Mouse (Mus musculus) C2C12 (cell line): ENCODE measurements around the gene Tubg1. TPM values are rescaled to one million over a fixed set of nuclear protein-coding genes. Genes with fewer than 3 reads are reported as not detected.

Experiments
- H3K27me3 ChIP-seq: one replicate; pipeline ENCODE4 v1.6.1; 2011; ENCODE audit not compliant: control insufficient read depth, insufficient read depth, insufficient read length
- H3K36me3 ChIP-seq: one replicate; pipeline ENCODE4 v1.6.1; 2011; ENCODE audit not compliant: control insufficient read depth, insufficient read depth
- H3K4me3 ChIP-seq: one replicate; pipeline ENCODE4 v1.5.1; 2011; ENCODE audit warnings: mild to moderate bottlenecking, control low read depth; ENCODE audit not compliant: poor library complexity, insufficient read depth, severe bottlenecking
- H3K79me2 ChIP-seq: one replicate; pipeline ENCODE4 v1.6.1; 2011; ENCODE audit not compliant: control insufficient read depth, insufficient read depth
- H3K79me3 ChIP-seq: one replicate; pipeline ENCODE4 v1.6.1; 2011; ENCODE audit warnings: low read depth, control low read depth
- H3ac ChIP-seq: one replicate; pipeline ENCODE3; 2011; ENCODE audit warnings: low read depth; ENCODE audit not compliant: control insufficient read depth, insufficient read length
- CEBPB ChIP-seq: IDR thresholded peaks from one replicate; pipeline ENCODE4 v1.6.1; 2011; ENCODE audit warnings: low read depth, mild to moderate bottlenecking, control low read depth, moderate library complexity
- CTCF ChIP-seq: IDR thresholded peaks from one replicate; pipeline ENCODE4 v1.5.1; 2011; ENCODE audit not compliant: control insufficient read depth, insufficient read depth, insufficient read length
- FOSL1 ChIP-seq: IDR thresholded peaks from one replicate; pipeline ENCODE4 v1.8.0; 2011; ENCODE audit warnings: mild to moderate bottlenecking, low read length; ENCODE audit not compliant: poor library complexity, insufficient read depth, severe bottlenecking
- MAX ChIP-seq: IDR thresholded peaks from one replicate; pipeline ENCODE4 v1.6.1; 2011; ENCODE audit warnings: mild to moderate bottlenecking, control low read depth
- MYOD1 ChIP-seq: IDR thresholded peaks from one replicate; pipeline ENCODE4 v1.6.1; 2011; ENCODE audit warnings: low read depth; ENCODE audit not compliant: control insufficient read depth, insufficient read length
- MYOG ChIP-seq: IDR thresholded peaks from one replicate; pipeline ENCODE4 v1.6.1; 2011; ENCODE audit not compliant: control insufficient read depth, insufficient read length; ENCODE audit errors: extremely low read depth
- USF1 ChIP-seq: IDR thresholded peaks from one replicate; pipeline ENCODE4 v1.6.1; 2011; ENCODE audit warnings: low read depth, mild to moderate bottlenecking, control low read depth, moderate library complexity
- polyA plus RNA-seq: library from polyadenylated mRNA; unstranded; fragments of >200 nt; fragmentation: generic; extraction: Trizol; gene quantifications from one replicate; pipeline ENCODE4 v1.2.1, GENCODE M21; 2012; ENCODE audit warnings: missing spikeins

Tubg1 gene
- polyA plus RNA-seq, 1 experiment: 115 TPM

DNA sequence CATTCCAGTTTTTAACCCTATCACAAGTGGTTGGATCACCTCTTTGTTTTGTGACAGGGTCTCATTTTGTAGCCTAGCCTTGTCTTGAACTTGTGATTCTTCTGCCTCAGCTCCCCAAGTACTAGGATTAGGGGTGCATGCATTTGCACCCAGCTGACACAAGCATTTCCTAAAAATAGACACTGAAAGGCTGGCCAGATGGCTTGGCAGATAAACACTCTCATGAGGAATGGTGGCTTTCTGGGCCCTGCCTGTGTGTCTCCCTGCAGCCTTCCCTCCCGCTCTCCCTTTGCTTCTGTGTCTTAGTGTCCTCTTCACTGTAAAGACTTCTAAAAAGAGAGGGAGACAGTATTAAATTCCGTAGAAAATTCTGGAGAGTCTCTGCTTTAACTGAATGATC lies 11.4 kb downstream of the Tubg1 start:
- Histone ChIP-seq H3ac (no peak overlapping the region), H3K4me3 (no peak overlapping the region), H3K27me3 (no peaks in the 10 kb centered on the region), H3K36me3 (peaks cover 7% of the 10 kb centered on the region), H3K79me2 (no peaks in the 10 kb centered on the region), H3K79me3 (no peaks in the 10 kb centered on the region)
- TF ChIP-seq CTCF: no peak

DNA sequence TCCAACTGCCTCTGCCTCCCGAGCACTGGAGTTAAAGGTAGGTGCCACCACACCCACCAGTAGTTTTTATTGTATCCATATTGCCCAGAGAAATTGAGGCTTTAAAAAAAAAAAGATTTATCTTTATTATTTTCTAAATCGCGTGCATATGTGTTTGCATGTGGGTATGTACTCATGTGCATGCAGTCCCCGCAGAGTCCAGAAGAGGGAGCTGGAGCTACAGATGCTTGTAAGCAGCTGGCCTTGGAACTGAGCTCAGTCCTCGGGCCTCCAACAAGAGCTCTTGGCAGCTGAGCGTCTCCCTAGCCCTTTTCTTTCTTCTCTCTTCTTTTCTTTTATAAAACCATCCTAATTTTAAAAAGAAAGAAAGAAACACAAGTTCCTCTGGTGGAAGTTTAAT lies 12.0 kb downstream of the Tubg1 start:
- peaks cover 1% of the 10 kb centered on the region for H3K36me3 ChIP-seq
- no peaks in the 10 kb centered on the region for H3K27me3 ChIP-seq
- no peak overlapping the region for H3ac ChIP-seq
- no peak overlapping the region for H3K4me3 ChIP-seq
- H3K79me2 ChIP-seq: no peaks in the 10 kb centered on the region
- TF ChIP-seq MAX: no peak
- no peak for TF ChIP-seq MYOD1
- TF ChIP-seq FOSL1: no peak
- H3K79me3 ChIP-seq: no peaks in the 10 kb centered on the region

DNA sequence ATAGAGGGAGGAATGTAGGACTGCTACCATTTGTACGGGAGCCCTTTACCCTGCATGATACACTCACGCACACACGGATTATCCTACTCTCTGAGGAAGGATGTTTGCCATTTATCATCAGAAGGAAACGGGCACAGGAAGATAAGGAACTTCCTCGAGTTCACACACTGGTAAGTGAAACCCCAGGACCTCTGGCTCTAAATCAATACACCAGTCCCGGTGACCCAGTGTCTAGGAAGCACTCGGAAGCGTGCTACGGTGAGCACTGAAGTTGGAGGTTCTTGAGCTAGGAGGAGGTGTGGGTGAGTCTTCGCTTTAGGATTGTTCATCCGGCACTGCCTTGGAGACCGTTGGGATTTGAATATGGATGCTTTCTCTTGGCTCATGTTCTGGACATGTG lies 13.3 kb downstream of the Tubg1 start:
- no peaks in the 10 kb centered on the region for H3K79me3 ChIP-seq
- no peaks in the 10 kb centered on the region for H3K79me2 ChIP-seq
- H3K27me3 ChIP-seq: no peaks in the 10 kb centered on the region
- H3K36me3 ChIP-seq: no peaks in the 10 kb centered on the region
- no peak overlapping the region for H3ac ChIP-seq
- no peak overlapping the region for H3K4me3 ChIP-seq
- TF ChIP-seq CTCF: no peak
- no peak for TF ChIP-seq MYOD1
- TF ChIP-seq USF1: no peak
- no peak for TF ChIP-seq FOSL1
- TF ChIP-seq CEBPB: no peak
- no peak for TF ChIP-seq MAX
- TF ChIP-seq MYOG: no peak

DNA sequence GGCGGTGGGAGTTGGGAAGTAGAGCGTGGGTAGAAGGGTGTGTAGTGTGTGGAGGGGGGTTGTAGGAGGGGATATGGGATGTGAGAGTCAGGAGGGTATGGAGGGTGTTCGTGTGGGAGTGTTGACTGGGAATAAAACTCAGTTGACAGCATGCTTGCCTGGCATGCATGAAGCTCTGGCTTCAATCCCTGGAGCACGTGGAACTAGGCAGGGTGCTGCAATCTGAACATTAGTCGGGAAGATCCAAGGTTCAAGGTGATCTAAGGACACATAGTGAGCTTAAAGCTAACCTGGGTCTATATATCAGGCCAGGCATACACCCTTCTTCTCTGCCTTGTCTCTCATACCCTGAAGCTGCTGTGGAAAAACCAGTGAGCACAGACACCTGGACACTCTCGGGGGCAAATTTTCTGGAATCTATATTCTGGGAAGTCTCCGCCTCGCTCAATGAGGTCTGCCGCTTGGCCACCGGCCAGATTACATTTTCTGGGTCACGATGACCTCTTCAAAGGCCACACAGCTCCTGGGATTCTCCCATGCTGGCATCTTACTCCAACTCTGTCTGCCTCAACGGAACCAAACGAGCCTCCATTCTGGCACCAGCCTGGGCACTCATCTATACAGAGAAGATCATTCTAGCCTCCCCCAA lies 14.6 kb downstream of the Tubg1 start:
- TF ChIP-seq CTCF (no peak), CEBPB (no peak), MYOG (no peak), MYOD1 (no peak), FOSL1 (no peak), USF1 (no peak), MAX (no peak)
- no peaks in the 10 kb centered on the region for H3K36me3 ChIP-seq
- H3ac ChIP-seq: no peak overlapping the region
- no peaks in the 10 kb centered on the region for H3K79me3 ChIP-seq
- H3K79me2 ChIP-seq: no peaks in the 10 kb centered on the region
- H3K4me3 ChIP-seq: no peak overlapping the region
- H3K27me3 ChIP-seq: no peaks in the 10 kb centered on the region

DNA sequence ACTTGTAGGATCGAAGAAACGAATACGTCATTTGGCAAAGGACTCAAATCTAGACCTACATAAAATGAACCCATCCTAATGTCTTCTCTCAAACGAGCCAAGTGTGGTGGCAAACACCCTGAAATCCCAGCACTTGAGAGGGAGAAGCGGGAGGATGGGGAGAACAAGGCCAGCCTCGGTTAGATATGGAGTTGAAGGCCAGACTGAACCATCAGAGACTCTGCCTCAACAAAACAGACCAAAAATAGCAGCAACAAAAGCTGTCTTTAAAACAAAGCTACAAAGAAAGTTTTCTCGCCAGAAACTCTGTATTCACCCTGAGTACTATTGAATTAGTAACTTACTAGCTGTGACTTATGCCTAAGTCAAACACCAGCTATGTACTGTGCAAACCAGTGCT lies 17.3 kb downstream of the Tubg1 start:
- H3K4me3 ChIP-seq: no peak overlapping the region
- H3K79me3 ChIP-seq: no peaks in the 10 kb centered on the region
- no peak for TF ChIP-seq CEBPB
- no peak for TF ChIP-seq FOSL1
- no peak for TF ChIP-seq MYOG
- TF ChIP-seq MAX: no peak
- TF ChIP-seq MYOD1: no peak
- no peak for TF ChIP-seq USF1
- no peak for TF ChIP-seq CTCF
- H3K79me2 ChIP-seq: no peaks in the 10 kb centered on the region
- H3ac ChIP-seq: no peak overlapping the region
- H3K27me3 ChIP-seq: no peaks in the 10 kb centered on the region
- H3K36me3 ChIP-seq: no peaks in the 10 kb centered on the region

DNA sequence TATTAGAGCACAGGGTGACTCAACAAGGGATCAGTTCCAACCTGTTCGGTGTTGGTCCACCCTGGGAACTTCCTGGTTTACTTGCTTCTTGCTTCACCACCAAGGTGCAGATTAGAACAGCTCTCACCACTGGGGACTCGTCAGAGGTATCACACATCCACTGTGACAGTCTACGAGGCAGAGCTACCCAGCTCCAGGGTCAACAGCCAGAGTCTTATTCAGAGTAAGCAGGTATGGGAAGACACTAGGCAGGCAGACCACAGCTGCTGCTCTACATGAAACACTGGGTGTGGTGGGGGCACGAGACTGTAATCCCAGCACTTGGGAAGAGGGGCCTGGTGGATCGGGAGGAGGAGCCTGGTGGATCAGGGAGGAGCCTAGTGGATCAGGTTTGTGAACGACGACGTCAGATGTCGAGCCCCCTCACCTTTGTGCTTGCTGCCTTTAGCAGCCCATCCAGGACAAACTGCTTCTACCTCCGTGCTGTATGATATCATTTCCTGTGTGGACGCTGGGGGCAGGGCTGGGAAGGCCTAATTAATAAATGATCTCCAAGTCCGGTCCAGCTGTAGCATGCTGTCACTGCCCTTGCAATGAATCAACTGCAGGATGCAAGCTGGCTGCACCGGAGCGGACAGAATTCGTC lies 18.9 kb downstream of the Tubg1 start:
- TF ChIP-seq CEBPB (no peak), MYOD1 (no peak), FOSL1 (no peak), CTCF (no peak), MAX (no peak), USF1 (no peak), MYOG (no peak)
- Histone ChIP-seq H3ac (no peak overlapping the region), H3K36me3 (no peaks in the 10 kb centered on the region), H3K79me3 (no peaks in the 10 kb centered on the region), H3K79me2 (no peaks in the 10 kb centered on the region), H3K27me3 (no peaks in the 10 kb centered on the region), H3K4me3 (no peak overlapping the region)
